Mouse (Mus musculus) midbrain, embryonic 14.5 days (tissue): Measurements from ENCODE around the gene Crebrf. TPM values are rescaled to one million over a fixed set of nuclear protein-coding genes. Genes with fewer than 3 reads are reported as not detected.
A peak's percentile ranks its signal among the peaks of the same experiment; 100 is the strongest.

Experiments
- ATAC-seq: fragments of 200-750 bp; cut with Nextera tagmentation; 2 replicates; pipeline ENCODE4 v1.8.0; 2017; ENCODE audit warnings: moderate number of reproducible peaks, moderate library complexity; ENCODE audit not compliant: low FRiP score, low TSS enrichment
- DNase-seq: peaks from one replicate; pipeline ENCODE4 v3.0.0-alpha.2; 2015
- H3K27ac ChIP-seq: fragments of 300-500 bp; sonication (generic); replicated peaks from 2 replicates; pipeline ENCODE4 v1.5.1; 2014; ENCODE audit warnings: mild to moderate bottlenecking, low read depth, low read length, moderate library complexity
- H3K27me3 ChIP-seq: fragments of 300-500 bp; sonication (generic); 2 replicates; pipeline ENCODE4 v1.6.1; 2014; ENCODE audit warnings: low read length, control low read depth, mixed read lengths; ENCODE audit not compliant: control insufficient read depth, insufficient read depth
- H3K36me3 ChIP-seq: fragments of 300-500 bp; sonication (generic); 2 replicates; pipeline ENCODE4 v1.6.1; 2014; ENCODE audit warnings: low read length, control low read depth; ENCODE audit not compliant: control insufficient read depth, insufficient read depth
- H3K4me1 ChIP-seq: fragments of 300-500 bp; sonication (generic); 2 replicates; pipeline ENCODE4 v1.6.1; 2014; ENCODE audit warnings: mild to moderate bottlenecking, antibody characterized with exemption, low read length, control low read depth; ENCODE audit not compliant: control insufficient read depth, insufficient read depth
- H3K4me2 ChIP-seq: fragments of 300-500 bp; sonication (generic); 2 replicates; pipeline ENCODE4 v1.6.1; 2014; ENCODE audit warnings: mild to moderate bottlenecking, low read length, moderate library complexity
- H3K4me3 ChIP-seq: fragments of 300-500 bp; sonication (generic); replicated peaks from 2 replicates; pipeline ENCODE4 v1.5.1; 2014; ENCODE audit warnings: low read depth, low read length
- H3K9ac ChIP-seq: fragments of 300-500 bp; sonication (generic); replicated peaks from 2 replicates; pipeline ENCODE4 v1.6.1; 2014; ENCODE audit warnings: mild to moderate bottlenecking, low read length, moderate library complexity
- H3K9me3 ChIP-seq: fragments of 300-500 bp; sonication (generic); 2 replicates; pipeline ENCODE4 v1.6.1; 2016; ENCODE audit warnings: low read length, control low read depth, mixed read lengths; ENCODE audit not compliant: control insufficient read depth
- WGBS: fragments of 180-500 bp; shearing (Covaris S2); extraction: QIAGEN DNeasy Blood & Tissue Kit; methylation state at CpG from one replicate; pipeline ENCODE4 v1.1.7; 2014; 5-methylcytosine and 5-hydroxymethylcytosine counted together
- polyA plus RNA-seq: library from polyadenylated mRNA; unstranded; fragments of >200 nt; fragmentation: Nextera tagmentation; extraction: Ambion mirVana; gene quantifications from 2 replicates; pipeline ENCODE4 v1.2.1, GENCODE M21; 2014

The Crebrf gene
- polyA plus RNA-seq, 1 experiment from 2014 or later, result 18.1 TPM

- H3K4me3 ChIP-seq, result no peak overlapping the region
- ATAC-seq (no peak), DNase-seq (no peak)
- no peaks in the 10 kb centered on the region for H3K36me3 ChIP-seq
- H3K4me2 ChIP-seq, result no peak overlapping the region
- H3K27ac ChIP-seq, result no peak overlapping the region
- no peak overlapping the region for H3K9ac ChIP-seq
- no peaks in the 10 kb centered on the region for H3K9me3 ChIP-seq
- H3K4me1 ChIP-seq, result peaks cover 3% of the 10 kb centered on the region; the same call in 1 of the 2 replicates
- 63% methylated on average over 6 of the region's 6 CpGs for WGBS
- H3K27me3 ChIP-seq, result no peaks in the 10 kb centered on the region
These were observed 5.4 kb upstream of the Crebrf start for GRCm38 (mm10) chr17:26710049-26710448.

- peak; percentile 97 for ATAC-seq
- Histone ChIP-seq H3K27me3 (no peaks in the 10 kb centered on the region), H3K4me2 (peak overlapping the region; percentile 65), H3K36me3 (no peaks in the 10 kb centered on the region), H3K9me3 (no peaks in the 10 kb centered on the region), H3K4me1 (peaks cover 6% of the 10 kb centered on the region; the same call in 1 of the 2 replicates), H3K9ac (peak overlapping the region; percentile 80), H3K27ac (peak overlapping the region; percentile 87), H3K4me3 (peak overlapping the region; percentile 98)
- under 1% methylated on average over 72 of the region's 75 CpGs for WGBS
- peak; percentile 98 for DNase-seq
These were observed 667 bp downstream of the Crebrf start for GRCm38 (mm10) chr17:26715916-26716717.

GRCm38 (mm10) chr17:26717868-26718267, 2.4 kb downstream of the Crebrf start:
- no peak for ATAC-seq
- Histone ChIP-seq H3K4me3 (no peak overlapping the region), H3K9me3 (no peaks in the 10 kb centered on the region)

GRCm38 (mm10) chr17:26719405-26719804, 4.0 kb downstream of the Crebrf start:
- no peaks in the 10 kb centered on the region for H3K36me3 ChIP-seq
- H3K27me3 ChIP-seq, result no peaks in the 10 kb centered on the region
- DNase-seq, result no peak
- H3K4me1 ChIP-seq, result peaks cover 6% of the 10 kb centered on the region; the same call in 1 of the 2 replicates
- no peak overlapping the region for H3K4me2 ChIP-seq
- H3K9ac ChIP-seq, result no peak overlapping the region
- ATAC-seq, result no peak
- no peak overlapping the region for H3K4me3 ChIP-seq
- H3K9me3 ChIP-seq, result no peaks in the 10 kb centered on the region
- no peak overlapping the region for H3K27ac ChIP-seq

More at GRCm38 (mm10) chr17:26717868-26718267, 2.4 kb downstream of the Crebrf start:
- no peak for DNase-seq
- Histone ChIP-seq H3K27me3 (no peaks in the 10 kb centered on the region), H3K4me1 (peaks cover 6% of the 10 kb centered on the region; the same call in 1 of the 2 replicates), H3K36me3 (no peaks in the 10 kb centered on the region), H3K27ac (no peak overlapping the region), H3K4me2 (no peak overlapping the region), H3K9ac (no peak overlapping the region)
- WGBS, result 55% methylated on average over 2 of the region's 2 CpGs

- H3K27ac ChIP-seq, result no peak overlapping the region
- DNase-seq (no peak), ATAC-seq (no peak)
- no peaks in the 10 kb centered on the region for H3K9me3 ChIP-seq
- WGBS, result 74% methylated on average over 2 of the region's 2 CpGs
- H3K36me3 ChIP-seq, result no peaks in the 10 kb centered on the region
- no peak overlapping the region for H3K9ac ChIP-seq
- no peaks in the 10 kb centered on the region for H3K27me3 ChIP-seq
- H3K4me1 ChIP-seq, result peaks cover 2% of the 10 kb centered on the region; the same call in 1 of the 2 replicates
- no peak overlapping the region for H3K4me2 ChIP-seq
- H3K4me3 ChIP-seq, result no peak overlapping the region
These were observed 6.4 kb downstream of the Crebrf start for GRCm38 (mm10) chr17:26721802-26722201.

GRCm38 (mm10) chr17:26724790-26725189, 9.3 kb downstream of the Crebrf start:
- Histone ChIP-seq H3K27ac (no peak overlapping the region), H3K4me1 (no peaks in the 10 kb centered on the region), H3K4me2 (no peak overlapping the region), H3K36me3 (no peaks in the 10 kb centered on the region), H3K27me3 (no peaks in the 10 kb centered on the region), H3K9me3 (no peaks in the 10 kb centered on the region), H3K4me3 (no peak overlapping the region), H3K9ac (no peak overlapping the region)
- WGBS, result 56% methylated on average over 1 of the region's 1 CpGs
- ATAC-seq (no peak), DNase-seq (no peak)

GRCm38 (mm10) chr17:26726674-26727073, 11.2 kb downstream of the Crebrf start:
- Histone ChIP-seq H3K4me1 (no peaks in the 10 kb centered on the region), H3K27ac (no peak overlapping the region), H3K9ac (no peak overlapping the region), H3K4me3 (no peak overlapping the region), H3K9me3 (no peaks in the 10 kb centered on the region), H3K36me3 (no peaks in the 10 kb centered on the region), H3K4me2 (no peak overlapping the region), H3K27me3 (no peaks in the 10 kb centered on the region)
- DNase-seq (no peak), ATAC-seq (no peak)
- WGBS, result 90% methylated on average over 1 of the region's 1 CpGs

- no peak overlapping the region for H3K27ac ChIP-seq
These were observed 11.8 kb downstream of the Crebrf start for GRCm38 (mm10) chr17:26727110-26727755.

More at GRCm38 (mm10) chr17:26727110-26727755, 11.8 kb downstream of the Crebrf start:
- Histone ChIP-seq H3K4me1 (no peaks in the 10 kb centered on the region), H3K36me3 (no peaks in the 10 kb centered on the region), H3K4me2 (no peak overlapping the region), H3K9ac (no peak overlapping the region), H3K27me3 (no peaks in the 10 kb centered on the region), H3K4me3 (no peak overlapping the region), H3K9me3 (no peaks in the 10 kb centered on the region)
- 72% methylated on average over 3 of the region's 3 CpGs for WGBS
- ATAC-seq, result no peak
- DNase-seq, result no peak
